Mouse (Mus musculus) ES-CJ7 (cell line): ENCODE measurements at regions not wholly inside any gene's neighbourhood (a gene's known extent, or its start where the extent isn't known, plus 50 kb on each side); places are given as distances from the start of the nearest gene placed in this dataset.

ENCODE experiments used
- DNase-seq: peaks from one replicate; pipeline ENCODE4 v3.0.0; 2011; ENCODE audit warnings: low read depth, low spot score

- DNase-seq: no peak
Measured at GRCm38 (mm10) chr17:45341573-45341972, 92.0 kb downstream of the Cdc5l start.

DNA sequence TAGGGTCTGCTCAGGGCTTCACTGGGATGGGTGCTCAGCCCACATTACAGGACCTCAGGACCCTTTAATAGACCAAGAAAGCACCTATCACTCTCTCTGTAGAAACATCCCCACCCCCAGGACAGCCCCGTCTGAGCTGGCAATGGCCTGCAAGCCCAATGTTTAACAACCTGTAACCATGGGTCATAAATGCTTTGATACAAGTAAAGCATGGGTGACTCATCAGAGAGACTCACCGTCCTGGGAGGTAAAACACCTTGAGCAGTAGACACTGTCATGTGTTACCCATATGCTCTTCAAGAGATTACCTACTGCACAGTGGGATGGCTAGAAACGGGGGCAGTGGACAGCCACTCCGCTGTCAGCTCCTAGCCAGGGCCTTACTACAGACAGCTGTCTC is 92.7 kb downstream of the Cdc5l start:
- no peak for DNase-seq

GRCm38 (mm10) chr17:45339226-45339625 is 94.3 kb downstream of the Cdc5l start:
- DNase-seq: no peak

GRCm38 (mm10) chr17:45338086-45338485 is 95.5 kb downstream of the Cdc5l start:
- no peak for DNase-seq

- DNase-seq: no peak
Measured at GRCm38 (mm10) chr17:45335586-45336151, 97.9 kb downstream of the Cdc5l start.

DNA sequence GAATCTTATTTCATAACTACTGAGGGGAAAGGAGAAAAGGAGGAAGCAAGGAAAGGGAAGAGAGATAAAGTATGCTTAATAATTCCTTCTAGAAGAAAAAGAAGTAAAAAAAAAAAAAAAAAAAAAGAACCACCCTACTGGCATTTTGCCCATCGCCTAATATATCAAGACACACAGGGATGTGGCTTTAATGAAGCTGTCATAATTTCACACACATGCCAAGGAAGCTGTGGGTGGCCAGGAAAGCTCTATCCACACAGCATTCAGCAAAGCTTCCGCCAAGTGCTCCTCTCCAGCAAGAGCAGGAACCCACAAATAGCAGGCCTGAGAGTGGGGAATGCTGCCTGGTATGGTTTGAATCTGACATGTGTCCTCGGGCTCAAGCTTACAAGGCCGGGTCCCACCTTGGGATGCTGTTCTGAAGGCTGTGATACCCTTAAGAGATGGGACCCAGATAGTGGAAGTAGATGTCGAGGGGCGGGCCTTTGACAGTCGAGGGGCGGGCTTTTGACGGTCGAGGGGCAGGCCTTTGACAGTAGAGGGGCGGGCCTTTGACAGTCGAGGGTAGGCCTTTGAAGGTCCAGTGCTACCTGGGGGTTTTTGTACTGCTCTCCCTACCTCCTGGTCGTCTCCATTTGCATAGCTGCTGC is 98.7 kb downstream of the Cdc5l start:
- no peak for DNase-seq

DNA sequence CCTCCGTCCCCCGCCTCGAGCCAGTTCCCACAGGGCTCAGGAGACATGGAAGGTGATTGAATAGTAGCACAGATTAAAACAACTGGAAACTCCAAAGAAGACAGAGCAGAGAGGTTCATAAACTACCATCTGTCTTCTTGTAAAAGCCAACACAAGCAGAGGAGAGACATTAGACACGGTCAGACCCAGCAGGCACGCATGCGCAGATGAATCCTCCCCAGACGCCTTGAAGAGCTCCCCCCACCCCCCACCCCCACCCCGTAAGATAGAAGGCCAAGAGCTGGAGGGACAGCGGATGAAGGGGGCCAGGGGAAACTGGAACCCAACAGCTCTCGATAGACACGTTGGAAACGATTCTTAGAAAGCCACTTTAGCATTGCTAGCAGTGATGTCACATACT is 101.2 kb downstream of the Cdc5l start:
- DNase-seq: no peak

DNA sequence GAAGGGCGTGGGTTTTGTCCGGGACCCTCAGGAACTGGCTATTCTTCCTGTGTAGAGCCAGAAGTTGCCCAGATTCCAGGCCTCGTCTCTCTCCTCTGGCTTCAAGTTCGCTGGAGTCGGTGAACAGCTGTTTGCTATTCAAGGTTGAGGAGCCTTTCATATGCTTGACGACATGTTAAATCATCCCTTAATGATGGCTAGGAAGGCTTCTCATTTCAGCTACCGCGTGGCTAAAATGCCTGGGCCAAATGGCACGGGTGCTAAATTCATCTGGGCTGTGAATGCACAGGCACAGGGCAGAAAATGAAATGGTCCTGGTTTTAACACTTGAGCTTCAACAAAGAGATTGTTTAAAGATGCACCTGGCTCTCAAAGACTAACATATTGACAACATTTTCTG is 104.3 kb downstream of the Cdc5l start:
- DNase-seq: no peak

- DNase-seq: no peak
Measured at GRCm38 (mm10) chr17:45326726-45327125, 106.8 kb downstream of the Cdc5l start.

DNA sequence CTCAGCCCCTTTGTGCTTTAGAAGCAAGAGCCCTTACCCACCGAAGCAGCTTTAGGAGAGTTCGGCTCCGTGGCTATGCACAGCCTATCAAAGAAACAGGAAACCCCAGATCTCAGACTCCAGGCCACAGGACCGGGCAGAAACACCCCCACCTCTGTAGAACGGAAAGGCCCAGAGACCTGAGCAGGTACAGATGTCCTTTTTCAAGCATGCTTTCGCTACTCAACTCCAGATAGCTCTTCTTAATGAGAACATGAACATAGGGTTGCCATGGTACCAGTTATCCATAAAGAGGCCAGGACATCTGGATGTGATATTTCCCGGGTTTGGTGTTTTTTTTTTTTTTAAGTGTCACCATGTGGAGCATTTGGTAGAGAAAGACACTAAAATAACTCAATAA is 107.4 kb downstream of the Cdc5l start:
- no peak for DNase-seq

- DNase-seq: no peak
Measured at GRCm38 (mm10) chr17:45322842-45323241, 110.7 kb downstream of the Cdc5l start.

- DNase-seq: no peak
Measured at GRCm38 (mm10) chr17:45320074-45320473, 113.5 kb downstream of the Cdc5l start.

DNA sequence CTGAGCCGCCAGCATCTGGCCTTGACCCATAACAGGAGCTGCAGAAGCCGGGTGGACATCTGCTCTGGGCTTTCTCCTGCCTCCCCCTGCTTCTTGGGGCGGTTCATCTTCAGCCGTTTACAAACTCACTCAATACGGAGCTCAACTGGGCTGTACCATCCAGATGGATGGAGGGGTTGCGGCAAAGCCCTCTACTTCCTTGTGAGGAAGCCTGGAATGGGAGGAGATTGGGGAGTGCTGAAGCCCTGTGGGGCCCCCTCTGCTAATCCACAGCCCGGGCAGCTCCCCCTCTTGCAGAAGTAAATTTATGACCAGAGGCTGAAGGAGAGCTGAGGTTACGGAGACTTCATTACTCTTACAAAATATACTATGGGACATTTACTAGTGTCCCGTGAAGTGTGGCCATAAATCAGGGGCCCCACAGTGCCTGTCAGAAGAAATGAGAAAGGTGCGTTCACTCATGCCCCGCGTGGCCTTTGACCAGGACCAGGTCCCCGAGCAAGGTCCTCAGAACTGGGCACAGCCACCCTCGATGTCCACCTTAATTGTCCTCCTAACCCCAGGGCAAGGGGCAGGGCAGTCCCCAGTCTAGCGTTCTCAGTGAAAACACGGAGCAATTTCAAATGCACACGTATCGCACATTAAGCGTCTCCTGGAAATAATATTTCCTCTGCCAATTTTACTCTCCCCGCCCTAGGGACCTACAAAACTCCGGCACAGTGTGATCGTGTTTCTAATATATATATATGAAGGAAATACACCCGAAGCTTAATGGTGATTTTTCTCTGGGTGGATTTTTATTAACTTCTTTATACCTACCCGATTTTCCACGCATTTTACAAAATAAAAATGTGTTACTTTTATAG is 115.1 kb downstream of the Cdc5l start:
- no peak for DNase-seq

DNA sequence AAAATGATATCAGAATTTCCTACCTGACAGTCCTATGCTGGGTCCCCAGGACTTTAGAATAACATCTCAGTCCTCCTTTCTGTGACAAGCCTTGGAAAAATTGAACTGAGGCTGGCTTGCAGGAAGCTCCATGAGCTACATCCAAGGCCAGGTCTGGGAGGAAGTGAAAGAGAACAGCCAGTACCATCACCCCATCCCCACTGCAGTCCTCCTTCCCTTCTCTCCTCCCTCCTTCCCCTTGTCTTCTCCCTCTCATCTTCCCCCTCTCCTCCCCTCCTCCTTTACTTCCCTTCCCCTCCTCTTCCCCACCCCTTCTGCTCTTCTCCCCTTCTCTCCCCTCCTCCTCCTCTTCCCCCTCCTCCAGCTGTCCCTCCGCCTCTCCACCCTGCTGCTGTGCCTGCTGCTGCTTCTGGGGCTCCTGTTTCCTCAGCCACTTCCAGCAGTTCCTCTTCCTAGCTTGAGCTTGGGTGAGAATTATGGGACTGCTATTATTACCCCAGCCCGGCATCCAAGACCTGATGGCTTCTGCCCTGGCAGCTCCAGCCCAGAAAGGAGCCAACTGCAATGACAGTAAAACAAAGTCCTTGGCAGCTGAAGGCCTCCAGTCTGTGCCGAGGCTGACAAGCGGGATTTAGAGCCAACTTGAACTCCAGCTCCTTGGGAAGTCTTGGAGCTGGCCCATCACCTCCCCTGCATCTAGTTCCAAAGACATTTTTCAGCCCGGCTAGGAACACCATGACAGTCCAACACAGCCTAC is 120.8 kb downstream of the Cdc5l start:
- DNase-seq: no peak

- no peak for DNase-seq
Measured at GRCm38 (mm10) chr17:45306506-45306905, 127.0 kb downstream of the Cdc5l start.

DNA sequence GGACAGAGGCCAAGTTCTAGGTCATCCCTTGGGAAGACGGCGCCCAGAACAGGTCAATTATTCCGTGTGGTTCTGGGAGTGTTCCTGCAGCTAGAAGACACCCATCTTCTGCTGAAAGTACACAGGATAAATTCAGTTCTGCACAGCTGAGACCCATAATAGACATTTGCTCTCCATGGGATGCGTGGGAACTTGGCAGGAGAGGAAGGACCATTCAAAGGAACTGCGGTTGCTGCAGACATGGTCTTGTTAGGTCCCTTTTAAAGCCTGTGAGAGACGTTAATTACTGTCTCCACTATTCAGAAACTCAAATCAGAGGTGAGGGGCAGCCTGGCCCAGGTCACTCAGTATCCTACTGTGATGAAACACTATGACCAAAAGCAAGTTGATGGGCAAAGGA is 130.4 kb downstream of the Cdc5l start:
- no peak for DNase-seq

DNA sequence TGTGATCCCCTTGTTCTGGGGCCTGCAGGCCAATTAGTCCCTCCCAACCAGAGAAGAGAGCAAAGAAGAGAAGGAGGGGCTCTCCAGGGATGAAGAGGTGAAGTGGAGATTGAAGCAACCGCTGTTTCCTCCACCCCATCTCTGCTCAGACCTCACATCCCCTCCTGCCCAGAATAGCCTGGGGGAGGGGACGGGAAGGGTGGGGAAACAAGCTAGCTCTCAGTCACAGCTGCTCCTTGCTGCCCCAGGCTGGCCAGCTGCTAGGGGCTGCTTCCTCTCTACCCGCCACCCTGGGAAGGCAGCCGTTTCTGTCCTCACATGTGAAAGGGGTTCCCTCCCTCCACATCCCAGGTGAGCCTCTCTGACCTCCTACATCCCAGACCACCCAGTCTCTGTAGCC is 135.2 kb downstream of the Cdc5l start:
- no peak for DNase-seq

GRCm38 (mm10) chr17:45297860-45298259 is 135.7 kb downstream of the Cdc5l start:
- no peak for DNase-seq

GRCm38 (mm10) chr17:45296363-45296762 is 137.2 kb downstream of the Cdc5l start:
- DNase-seq: peak; percentile 30

- DNase-seq: no peak
Measured at GRCm38 (mm10) chr17:45294886-45295285, 138.7 kb downstream of the Cdc5l start.

DNA sequence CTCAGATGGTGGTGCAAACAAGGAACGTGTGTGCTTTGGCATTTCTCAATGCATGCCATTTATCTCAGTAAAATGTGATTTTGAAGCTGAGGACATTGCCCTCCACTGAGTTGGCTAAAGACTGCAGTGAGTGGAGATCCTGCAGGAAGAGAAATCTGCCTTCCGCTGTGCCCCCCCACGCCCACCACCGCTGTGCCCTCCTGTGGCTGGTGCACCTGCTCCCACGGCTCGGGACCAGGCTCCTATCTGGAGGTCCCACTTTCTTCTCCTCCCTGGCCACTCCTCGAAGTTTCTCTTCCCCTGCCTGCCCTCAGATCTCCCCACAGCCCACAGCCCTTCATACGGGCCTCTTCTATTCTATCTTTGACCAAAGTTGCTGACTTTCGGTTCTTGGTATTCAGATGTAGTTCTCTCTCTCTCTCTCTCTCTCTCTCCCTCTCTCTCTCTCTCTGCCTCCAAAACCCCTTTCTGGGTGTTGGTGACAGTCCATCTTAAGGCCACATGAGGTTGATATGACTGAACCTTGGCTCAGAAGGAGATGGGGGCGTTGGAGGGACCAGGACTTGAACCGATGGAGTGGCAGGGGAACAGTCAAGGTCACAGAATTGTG is 139.2 kb downstream of the Cdc5l start:
- no peak for DNase-seq

GRCm38 (mm10) chr17:45292883-45293282 is 140.7 kb downstream of the Cdc5l start:
- no peak for DNase-seq
